Mouse (Mus musculus): Measurements from ENCODE around the gene Tln1. TPM values are rescaled to one million over a fixed set of nuclear protein-coding genes. Genes with fewer than 3 reads are reported as not detected.

Tln1 gene
- polyA plus RNA-seq, 1 experiment from 2014 or later = 70.5 TPM

GRCm38 (mm10) chr4:43511675-43512454, 50.6 kb downstream of the Tln1 start:
- H3K4me1 ChIP-seq = peaks cover 29% of the 10 kb centered on the region
- H3K9me3 ChIP-seq = no peaks in the 10 kb centered on the region
- no peak overlapping the region for H3K4me3 ChIP-seq
- 76% methylated on average over 19 of the region's 19 CpGs for WGBS
- no peak for ATAC-seq (ENCODE audit: insufficient number of reproducible peaks, low FRiP score, low TSS enrichment, low read depth)
- 0 out of 2 replicates have a peak, but pooled peaks cover 1% of the 10 kb centered on the region for H3K36me3 ChIP-seq
- H3K27ac ChIP-seq = no peak overlapping the region
- no peak overlapping the region for H3K9ac ChIP-seq
- H3K27me3 ChIP-seq = no peaks in the 10 kb centered on the region; the same call in 1 of the 2 replicates
- H3K4me2 ChIP-seq = no peak overlapping the region

GRCm38 (mm10) chr4:43509109-43509508, 53.4 kb downstream of the Tln1 start:
- peak overlapping the region; percentile 80 for H3K4me2 ChIP-seq
- 40% methylated on average over 9 of the region's 9 CpGs for WGBS
- no peak for ATAC-seq (ENCODE audit: insufficient number of reproducible peaks, low FRiP score, low TSS enrichment, low read depth)
- H3K27ac ChIP-seq = no peak overlapping the region
- peaks cover 28% of the 10 kb centered on the region for H3K4me1 ChIP-seq
- 0 out of 2 replicates have a peak overlapping the region, but pooled peaks have one; percentile 29 for H3K9ac ChIP-seq
- H3K9me3 ChIP-seq = no peaks in the 10 kb centered on the region
- H3K27me3 ChIP-seq = no peaks in the 10 kb centered on the region; the same call in 1 of the 2 replicates
- H3K4me3 ChIP-seq = peak overlapping the region; percentile 45
- no peaks in the 10 kb centered on the region for H3K36me3 ChIP-seq

- 0 out of 2 replicates have a peak overlapping the region, but pooled peaks have one; percentile 29 for H3K9ac ChIP-seq
- H3K36me3 ChIP-seq = no peaks in the 10 kb centered on the region
- peak; percentile 65 for ATAC-seq (ENCODE audit: insufficient number of reproducible peaks, low FRiP score, low TSS enrichment, low read depth)
- WGBS = 6% methylated on average over 13 of the region's 13 CpGs
- peak overlapping the region; percentile 45 for H3K4me3 ChIP-seq
- H3K4me2 ChIP-seq = peak overlapping the region; percentile 80
- no peaks in the 10 kb centered on the region; the same call in 1 of the 2 replicates for H3K27me3 ChIP-seq
- H3K27ac ChIP-seq = no peak overlapping the region
- H3K9me3 ChIP-seq = no peaks in the 10 kb centered on the region
- peaks cover 27% of the 10 kb centered on the region for H3K4me1 ChIP-seq
Measured at GRCm38 (mm10) chr4:43508666-43508997, 53.9 kb downstream of the Tln1 start.

- H3K9ac ChIP-seq = 0 out of 2 replicates have a peak overlapping the region, but pooled peaks have one; percentile 29
- H3K9me3 ChIP-seq = no peaks in the 10 kb centered on the region
- H3K4me1 ChIP-seq = peaks cover 27% of the 10 kb centered on the region
- H3K27me3 ChIP-seq = no peaks in the 10 kb centered on the region; the same call in 1 of the 2 replicates
- H3K4me2 ChIP-seq = peak overlapping the region; percentile 80
- 7% methylated on average over 22 of the region's 22 CpGs for WGBS
- no peak overlapping the region for H3K27ac ChIP-seq
- ATAC-seq (ENCODE audit: insufficient number of reproducible peaks, low FRiP score, low TSS enrichment, low read depth) = no peak
- peak overlapping the region; percentile 45 for H3K4me3 ChIP-seq
- H3K36me3 ChIP-seq = no peaks in the 10 kb centered on the region
Measured at GRCm38 (mm10) chr4:43507938-43508665, 54.4 kb downstream of the Tln1 start.

- Histone ChIP-seq H3K9me3 (no peaks in the 10 kb centered on the region), H3K36me3 (no peaks in the 10 kb centered on the region), H3K4me3 (peak within 1 kb of the TSS; percentile 45), H3K9ac (no peak within 1 kb of the TSS), H3K27ac (no peak within 1 kb of the TSS), H3K27me3 (no peaks in the 10 kb centered on the region; the same call in 1 of the 2 replicates), H3K4me1 (peaks cover 30% of the 10 kb centered on the region), H3K4me2 (peak within 1 kb of the TSS; percentile 80)
- WGBS = 53% methylated on average over 9 of the region's 9 CpGs
- ATAC-seq (ENCODE audit: insufficient number of reproducible peaks, low FRiP score, low TSS enrichment, low read depth) = 0 out of 2 replicates have a peak, but pooled peaks have one; percentile 13
Measured at GRCm38 (mm10) chr4:43506536-43507185, 55.8 kb downstream of the Tln1 start, which contains the start of gene Car9. TSS of gene Car9 (plus strand) at chr4:43506966.

- H3K4me2 ChIP-seq = no peak overlapping the region
- no peaks in the 10 kb centered on the region for H3K36me3 ChIP-seq
- WGBS = 87% methylated on average over 8 of the region's 8 CpGs
- H3K9me3 ChIP-seq = no peaks in the 10 kb centered on the region
- no peak overlapping the region for H3K27ac ChIP-seq
- H3K4me3 ChIP-seq = no peak overlapping the region
- H3K9ac ChIP-seq = no peak overlapping the region
- H3K4me1 ChIP-seq = peaks cover 35% of the 10 kb centered on the region
- no peaks in the 10 kb centered on the region; the same call in 1 of the 2 replicates for H3K27me3 ChIP-seq
- ATAC-seq (ENCODE audit: insufficient number of reproducible peaks, low FRiP score, low TSS enrichment, low read depth) = no peak
Measured at GRCm38 (mm10) chr4:43506074-43506473, 56.4 kb downstream of the Tln1 start.

- ATAC-seq (ENCODE audit: insufficient number of reproducible peaks, low FRiP score, low TSS enrichment, low read depth) = no peak
- H3K4me2 ChIP-seq = no peak overlapping the region
- H3K9me3 ChIP-seq = no peaks in the 10 kb centered on the region
- H3K36me3 ChIP-seq = no peaks in the 10 kb centered on the region
- H3K4me1 ChIP-seq = peaks cover 41% of the 10 kb centered on the region
- no peak overlapping the region for H3K27ac ChIP-seq
- no peaks in the 10 kb centered on the region; the same call in 1 of the 2 replicates for H3K27me3 ChIP-seq
- H3K9ac ChIP-seq = no peak overlapping the region
- H3K4me3 ChIP-seq = no peak overlapping the region
- 84% methylated on average over 4 of the region's 4 CpGs for WGBS
Measured at GRCm38 (mm10) chr4:43504269-43504668, 58.2 kb downstream of the Tln1 start.

- Histone ChIP-seq H3K27me3 (no peaks in the 10 kb centered on the region; the same call in 1 of the 2 replicates), H3K9me3 (no peaks in the 10 kb centered on the region), H3K4me2 (no peak overlapping the region), H3K9ac (no peak overlapping the region), H3K27ac (no peak overlapping the region), H3K36me3 (no peaks in the 10 kb centered on the region), H3K4me1 (peaks cover 41% of the 10 kb centered on the region), H3K4me3 (no peak overlapping the region)
- no peak for ATAC-seq (ENCODE audit: insufficient number of reproducible peaks, low FRiP score, low TSS enrichment, low read depth)
- WGBS = 78% methylated on average over 6 of the region's 6 CpGs
Measured at GRCm38 (mm10) chr4:43503506-43503905, 59.0 kb downstream of the Tln1 start.

GRCm38 (mm10) chr4:43503041-43503440, 59.5 kb downstream of the Tln1 start:
- WGBS = 74% methylated on average over 2 of the region's 2 CpGs

GRCm38 (mm10) chr4:43499407-43500333, 62.8 kb downstream of the Tln1 start, which contains the start of gene Arhgef39:
TSS of gene Arhgef39 (minus strand) at chr4:43499695.
- WGBS = 6% methylated on average over 50 of the region's 50 CpGs
- H3K27ac ChIP-seq = peak within 1 kb of the TSS; percentile 61; the same call in 1 of the 2 replicates

More at GRCm38 (mm10) chr4:43503041-43503440, 59.5 kb downstream of the Tln1 start:
- no peak overlapping the region for H3K4me3 ChIP-seq
- no peaks in the 10 kb centered on the region for H3K9me3 ChIP-seq
- H3K4me1 ChIP-seq = peaks cover 41% of the 10 kb centered on the region
- no peaks in the 10 kb centered on the region for H3K36me3 ChIP-seq
- no peak overlapping the region for H3K4me2 ChIP-seq
- no peak overlapping the region for H3K9ac ChIP-seq
- no peak for ATAC-seq (ENCODE audit: insufficient number of reproducible peaks, low FRiP score, low TSS enrichment, low read depth)
- H3K27ac ChIP-seq = no peak overlapping the region
- H3K27me3 ChIP-seq = no peaks in the 10 kb centered on the region; the same call in 1 of the 2 replicates

More at GRCm38 (mm10) chr4:43499407-43500333, 62.8 kb downstream of the Tln1 start, which contains the start of gene Arhgef39:
- Histone ChIP-seq H3K4me1 (peaks cover 37% of the 10 kb centered on the region), H3K9ac (peak within 1 kb of the TSS; percentile 33; the same call in 1 of the 2 replicates), H3K27me3 (no peaks in the 10 kb centered on the region), H3K4me2 (peak within 1 kb of the TSS; percentile 84), H3K9me3 (no peaks in the 10 kb centered on the region), H3K36me3 (peaks cover 21% of the 10 kb centered on the region), H3K4me3 (peak within 1 kb of the TSS; percentile 65)
- ATAC-seq (ENCODE audit: insufficient number of reproducible peaks, low FRiP score, low TSS enrichment, low read depth) = peak; percentile 80

All from limb, embryonic 15.5 days (tissue).